Mouse (Mus musculus) layer of hippocampus, postnatal 36 days (tissue): ENCODE data around the gene Akap13. TPM values are rescaled to one million over a fixed set of nuclear protein-coding genes. Genes with fewer than 3 reads are reported as not detected.
A peak's percentile ranks its signal among the peaks of the same experiment; 100 is the strongest.

Experiments used
- DNase-seq, 2 experiments: peaks; one replicate each; pipeline ENCODE4 v3.0.0; 2022
- total RNA-seq, 2 experiments: library from RNA; stranded (reverse); gene quantifications; 2 replicates each; pipeline ENCODE4 v1.2.3; 2021

Gene Akap13
- total RNA-seq, 2 experiments from 2014 or later, result 70.0 to 78.7 TPM

DNA sequence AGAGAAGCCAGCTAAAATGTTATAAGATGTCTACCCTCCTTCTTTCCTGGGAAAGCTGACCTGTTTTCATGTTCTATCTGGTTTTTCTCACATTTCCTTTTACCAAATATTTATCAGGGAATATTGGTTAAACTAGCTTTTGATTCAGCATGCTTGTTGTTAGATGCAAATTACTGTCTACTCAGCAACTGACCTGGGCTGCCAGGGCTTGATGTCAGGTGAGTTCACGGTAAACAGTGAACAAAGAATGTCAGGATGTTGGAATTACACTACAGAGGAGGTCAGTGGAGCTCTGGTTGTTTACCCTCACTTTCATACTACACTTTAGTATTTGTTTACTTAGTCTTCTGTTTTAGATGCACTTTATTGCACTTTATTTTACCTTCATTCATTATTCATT is 5.0 kb downstream of the Akap13 start:
- DNase-seq, result no peak

DNA sequence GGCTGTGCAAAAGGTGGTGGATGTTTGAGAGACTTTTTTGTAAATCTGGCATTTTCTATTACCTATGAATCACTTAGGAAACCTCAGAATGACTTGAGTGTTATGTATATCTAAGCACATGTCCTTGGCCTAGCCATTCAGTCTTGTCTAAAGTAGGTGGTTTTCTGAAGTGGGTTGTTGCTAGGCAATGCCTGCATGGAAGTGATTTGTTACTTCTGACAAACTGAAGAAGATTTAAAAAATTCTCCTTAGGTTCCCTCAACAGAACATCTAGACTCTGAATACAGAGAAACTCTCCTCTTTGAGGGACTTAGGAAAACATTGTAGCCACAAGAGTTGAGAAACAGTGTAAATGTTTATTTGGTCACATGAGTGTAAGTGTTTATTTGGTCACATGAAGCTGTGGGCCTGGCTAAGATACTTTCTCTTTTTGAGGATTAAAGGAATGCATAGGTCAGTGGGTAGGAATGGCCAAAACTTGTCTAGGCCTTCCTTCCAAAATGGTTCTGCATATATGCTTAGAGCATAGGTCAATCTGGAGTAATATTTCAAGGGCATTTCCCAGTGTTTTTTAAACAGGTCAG is 8.3 kb downstream of the Akap13 start:
- DNase-seq, result no peak

DNA sequence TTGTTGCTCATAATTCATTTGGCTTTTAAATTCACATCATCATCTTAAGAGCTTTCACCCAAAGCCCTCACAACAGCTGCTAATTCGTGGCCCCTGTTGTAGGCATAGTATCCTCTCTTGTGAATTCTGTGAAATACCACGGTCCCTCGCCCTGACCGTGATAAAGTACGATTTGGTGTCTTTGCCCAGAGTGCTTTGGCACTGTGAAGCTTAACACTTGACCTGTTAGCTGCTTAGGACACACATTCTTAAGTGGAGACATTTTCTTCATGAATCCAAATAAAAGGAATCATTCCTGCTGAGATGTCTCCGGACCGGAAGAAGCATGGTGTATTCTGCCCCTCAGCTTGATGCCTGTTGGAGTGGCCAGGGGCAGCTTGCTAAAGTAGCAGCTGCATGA is 12.5 kb downstream of the Akap13 start:
- no peak for DNase-seq

DNA sequence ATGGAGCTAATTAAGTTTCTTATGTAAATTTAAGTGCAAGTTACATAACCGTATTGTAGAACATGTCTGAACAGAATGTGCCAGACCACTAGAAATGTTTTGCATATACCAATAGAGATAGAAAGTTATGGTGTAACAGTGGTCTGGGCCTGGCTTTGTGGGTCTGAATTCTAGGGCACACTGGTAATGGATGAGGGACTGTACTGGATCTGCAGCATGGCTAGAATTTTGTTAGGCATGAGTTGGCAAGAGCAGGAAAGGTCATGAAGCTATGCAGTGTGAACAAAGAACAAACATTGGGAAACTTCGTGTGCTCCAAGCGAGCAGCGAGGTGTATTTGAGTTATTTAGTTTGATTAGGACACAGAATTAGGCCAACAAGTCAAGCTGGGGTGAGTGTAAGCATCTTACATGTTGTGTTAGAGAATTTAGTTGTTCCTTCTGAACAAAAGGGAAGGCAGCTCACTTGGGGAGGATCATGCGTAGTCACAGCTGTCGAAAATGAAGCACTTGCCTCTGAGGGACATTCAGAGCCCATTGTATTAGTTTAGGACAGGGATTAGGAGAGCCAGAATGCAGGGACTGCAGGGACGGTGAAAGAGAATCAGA is 15.1 kb downstream of the Akap13 start:
- DNase-seq, result no peak

DNA sequence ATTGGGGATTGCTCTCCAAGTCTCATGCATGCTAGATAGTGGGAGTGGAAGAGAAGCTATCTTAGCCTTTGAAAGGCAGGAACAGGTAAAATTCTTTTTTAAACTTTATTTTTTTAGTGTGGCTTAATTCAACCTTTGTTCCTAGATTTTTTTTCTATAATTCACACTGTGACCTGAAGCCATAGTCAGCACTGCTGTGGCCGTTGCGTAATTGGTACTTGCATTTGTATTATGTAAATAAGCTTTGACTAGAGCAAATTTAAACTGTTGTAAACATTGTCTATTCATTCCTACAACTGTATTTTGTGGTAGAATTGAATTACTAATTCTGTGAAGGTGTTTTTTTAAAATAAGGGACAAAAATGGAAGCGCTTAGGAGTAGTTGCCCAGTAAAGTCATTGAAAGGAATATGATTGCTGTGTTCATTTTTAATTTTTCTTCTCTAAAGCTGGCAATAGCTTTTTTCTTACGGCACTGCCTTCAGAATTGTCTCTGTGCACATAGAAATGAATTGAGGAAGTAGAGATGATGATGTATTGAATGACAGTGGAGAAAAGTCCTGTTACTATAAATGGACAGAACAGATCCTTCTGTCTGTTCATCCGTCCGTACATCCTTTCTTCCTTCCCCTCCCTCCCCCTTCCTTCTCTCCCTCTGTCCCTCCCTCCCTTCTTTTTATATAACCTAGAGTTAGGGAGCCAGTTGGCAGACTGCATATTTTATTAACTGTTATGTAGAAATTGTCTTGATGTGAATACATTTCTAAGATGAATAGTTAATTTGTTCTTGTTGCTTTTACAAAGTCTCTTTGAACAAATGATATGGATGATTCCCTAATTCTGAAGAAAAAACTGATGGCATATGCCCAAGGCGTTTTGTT is 17.2 kb downstream of the Akap13 start:
- no peak for DNase-seq

DNA sequence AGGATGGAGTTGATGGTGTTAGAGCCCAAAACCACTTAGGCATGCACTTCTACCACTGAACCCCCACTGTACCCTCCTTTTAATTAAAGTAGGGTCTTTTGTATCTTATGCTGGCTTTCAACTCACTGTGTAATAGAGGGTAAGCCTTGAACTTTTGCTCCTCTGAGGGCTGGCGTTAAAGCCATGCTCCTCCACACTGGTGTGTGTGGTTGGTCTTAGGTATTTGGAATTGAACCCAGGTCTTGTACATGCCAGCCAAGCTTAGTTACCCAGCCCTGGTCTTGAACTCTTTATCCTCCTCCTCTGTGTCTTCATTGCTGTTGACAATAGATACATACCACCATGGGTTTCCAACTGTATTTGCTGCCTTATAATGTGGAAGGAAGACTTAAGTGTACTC is 18.0 kb downstream of the Akap13 start:
- DNase-seq, result no peak

DNA sequence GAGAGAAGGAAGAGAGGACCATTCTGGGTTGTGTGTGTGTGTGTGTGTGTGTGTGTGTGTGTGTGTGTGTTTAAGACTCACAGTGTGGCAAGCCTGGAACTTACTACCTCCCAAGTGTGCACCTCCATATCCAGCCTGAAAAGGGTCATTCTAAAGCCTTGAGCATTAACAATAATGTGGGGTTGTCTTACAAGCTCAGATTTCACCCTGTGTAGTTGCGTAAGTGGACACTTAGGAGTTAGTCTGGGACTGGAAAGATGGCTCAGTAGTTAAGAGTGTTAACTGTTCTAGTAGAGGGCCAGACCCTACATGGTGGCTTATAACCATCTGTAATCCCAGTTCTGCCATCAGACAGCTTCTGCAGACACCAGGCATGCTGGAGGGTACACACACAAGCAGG is 18.7 kb downstream of the Akap13 start:
- DNase-seq, result no peak

DNA sequence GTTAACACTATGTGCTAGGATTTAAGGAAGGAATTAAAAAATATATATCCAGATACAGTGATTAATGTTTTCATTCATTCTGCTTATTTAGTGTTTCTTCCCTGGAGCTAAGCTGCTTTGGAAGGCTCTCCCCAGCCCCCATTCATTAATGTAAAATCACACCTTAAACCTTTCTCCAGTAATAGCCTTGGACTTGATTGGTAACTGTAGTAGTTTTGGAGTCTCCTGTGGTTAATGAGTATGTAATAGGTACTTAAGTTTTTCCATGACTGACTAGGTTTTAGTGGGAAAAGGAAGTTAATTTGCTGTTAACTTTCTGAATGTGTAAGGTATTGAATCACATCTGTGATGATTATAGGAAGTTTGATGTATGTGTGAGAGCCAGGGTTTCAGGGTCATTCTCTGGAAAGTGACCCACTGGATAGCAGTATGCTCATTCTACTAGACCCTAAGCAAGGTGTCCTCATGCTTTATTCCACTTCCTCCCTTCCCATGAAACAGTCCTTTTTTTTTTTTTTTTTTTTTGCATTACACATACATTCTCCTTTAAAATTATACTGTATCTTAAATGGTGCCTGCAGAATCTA is 19.3 kb downstream of the Akap13 start:
- DNase-seq, result no peak

DNA sequence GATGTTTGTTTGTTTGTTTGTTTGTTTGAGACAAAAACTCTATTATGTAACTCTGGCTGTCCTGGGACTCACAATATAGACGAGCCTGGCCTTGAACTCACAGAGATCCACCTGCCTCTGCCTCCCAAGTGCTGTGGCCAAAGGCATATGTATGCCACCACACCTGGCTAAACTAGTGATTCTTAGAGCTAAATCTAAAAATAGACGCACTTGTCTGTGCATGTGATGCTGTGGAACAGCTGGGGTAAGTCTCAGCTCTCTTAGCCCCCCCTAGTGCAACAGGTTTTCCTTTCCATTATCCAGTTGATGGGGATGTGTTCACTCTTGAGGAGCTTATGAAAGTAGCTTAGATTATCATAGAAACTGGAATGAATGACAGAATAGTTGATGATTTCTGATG is 22.7 kb downstream of the Akap13 start:
- no peak for DNase-seq

DNA sequence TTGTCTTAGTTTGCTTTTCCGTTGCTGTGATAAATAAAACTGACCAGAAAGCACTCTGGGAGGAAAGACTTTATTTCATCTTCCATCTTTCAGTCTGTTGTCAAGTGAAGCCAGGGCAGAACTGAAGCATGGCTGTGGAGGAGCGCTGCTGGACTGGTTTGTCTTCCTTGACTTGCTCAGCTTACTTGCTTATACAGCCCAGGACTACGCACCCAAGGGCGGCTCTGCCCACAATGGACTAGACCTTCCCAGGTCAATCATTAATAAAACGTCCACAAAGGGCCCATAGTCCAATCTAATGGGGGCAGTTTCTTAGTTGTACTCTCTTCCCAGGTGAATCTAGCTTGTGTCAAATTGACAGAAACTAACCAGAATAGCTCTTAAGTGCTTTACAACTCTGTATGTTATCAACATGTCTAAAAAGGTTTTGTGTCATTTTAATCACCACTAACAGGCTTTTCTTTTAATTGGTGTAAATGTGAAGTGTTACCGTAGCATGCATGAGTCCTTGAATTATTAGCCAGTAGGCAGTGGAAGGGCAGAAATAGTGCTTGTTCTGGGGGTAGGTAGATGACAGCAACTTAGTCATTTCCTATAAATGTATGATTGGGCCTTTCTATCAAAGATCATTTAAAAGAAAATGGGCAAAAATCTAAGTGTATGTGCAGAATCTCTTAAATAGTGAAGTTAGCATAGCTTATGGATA is 25.5 kb downstream of the Akap13 start:
- no peak for DNase-seq

DNA sequence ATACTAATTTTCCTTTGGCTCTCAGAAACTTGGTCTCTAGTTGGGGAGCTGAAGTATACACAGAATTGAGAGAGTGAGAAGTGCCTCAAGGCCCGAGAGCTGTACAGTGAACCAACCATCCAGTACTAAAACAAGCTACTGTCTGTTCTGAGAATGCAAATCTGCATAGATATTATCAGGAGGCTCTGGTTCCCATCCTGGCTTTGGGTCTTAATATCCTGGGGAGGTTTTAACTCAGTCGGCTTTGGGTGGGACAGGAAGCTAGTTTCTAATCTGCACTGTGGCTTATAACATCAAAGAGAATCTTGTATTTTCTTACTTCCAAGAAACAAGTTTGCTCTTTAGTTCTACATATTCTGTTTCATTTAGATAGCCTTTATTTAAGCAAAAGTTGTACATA is 30.7 kb downstream of the Akap13 start:
- DNase-seq, result no peak

DNA sequence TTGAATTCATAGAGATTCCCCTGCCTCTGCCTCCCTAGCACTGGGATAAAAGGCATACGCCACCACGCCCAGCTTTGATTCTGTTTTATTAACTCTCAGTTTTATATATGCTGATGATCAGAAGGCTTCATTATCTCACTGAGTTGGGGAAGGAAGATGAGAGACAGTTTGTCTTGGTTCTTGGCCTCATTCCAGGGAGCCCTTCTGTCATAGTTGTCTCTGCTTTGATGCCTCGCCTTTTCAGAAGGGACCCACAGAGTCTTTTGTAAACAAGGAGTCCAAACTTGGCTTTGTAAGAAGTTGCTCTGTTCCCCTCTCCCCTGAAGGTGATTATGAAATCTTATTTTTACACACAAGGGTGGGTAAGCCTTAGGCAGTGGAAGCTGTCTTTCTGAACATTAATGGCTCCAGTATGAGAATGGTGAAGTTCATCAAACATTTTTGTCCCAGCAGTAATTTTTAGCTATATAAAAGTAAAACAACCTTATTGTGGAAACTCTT is 40.7 kb downstream of the Akap13 start:
- DNase-seq, result peak in 1 of 2 experiments; percentile 15

DNA sequence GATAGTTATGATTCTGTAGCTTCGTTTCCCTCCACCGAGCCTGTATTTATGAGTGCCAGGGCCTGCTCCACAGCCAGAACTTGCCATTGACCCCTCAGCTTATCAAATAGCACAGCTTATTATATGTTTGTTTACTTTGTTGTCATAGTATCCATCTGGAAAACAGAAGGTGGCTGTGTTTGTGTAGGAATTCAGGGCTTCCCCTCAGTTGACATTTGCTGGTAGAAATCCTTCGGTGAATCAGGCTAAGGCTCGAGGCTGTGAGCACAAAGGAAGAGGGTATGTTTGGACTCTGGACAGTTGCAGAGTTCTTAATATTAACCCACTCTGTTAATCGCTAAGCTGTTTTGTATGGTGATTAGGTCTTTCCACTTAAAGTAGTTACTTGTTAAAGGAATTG is 43.3 kb downstream of the Akap13 start:
- DNase-seq, result no peak

DNA sequence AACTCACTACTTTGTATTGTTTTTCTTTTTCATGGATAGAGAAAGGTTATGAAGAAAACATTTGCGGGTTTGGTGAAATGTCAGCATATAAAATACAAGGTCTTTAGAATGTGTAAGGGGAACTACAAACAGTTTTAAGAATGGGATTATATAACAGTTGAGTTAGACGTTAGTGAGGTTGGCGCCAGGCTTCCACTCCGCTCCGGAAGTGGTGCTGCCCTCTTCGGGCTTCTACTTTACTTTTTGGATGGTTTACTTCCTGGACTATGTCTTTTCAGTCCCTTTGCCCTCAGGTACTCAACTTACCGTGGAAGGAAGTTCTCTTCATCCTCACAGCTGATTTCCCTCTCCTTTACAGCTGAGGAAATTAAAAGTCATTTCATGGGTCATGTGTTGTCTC is 43.9 kb downstream of the Akap13 start:
- DNase-seq, result no peak

DNA sequence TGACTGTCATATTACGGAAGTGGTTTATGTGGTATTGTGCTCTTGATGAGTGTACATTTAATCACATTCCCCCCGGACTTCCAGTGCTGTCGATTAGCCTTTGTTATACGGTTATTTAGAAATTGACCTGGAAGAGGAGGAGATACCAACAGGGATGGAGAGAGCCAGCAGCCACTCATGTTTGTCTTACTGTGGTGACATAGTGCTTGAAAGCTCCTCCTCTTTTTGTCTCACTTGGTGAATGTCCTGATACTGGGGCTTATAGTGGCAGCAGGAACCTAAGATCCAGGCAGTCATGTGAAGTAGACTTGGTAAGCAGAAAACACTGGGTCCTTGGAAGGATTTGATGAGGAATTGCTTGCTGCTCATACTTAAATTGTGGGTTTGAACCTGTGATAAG is 44.8 kb downstream of the Akap13 start:
- no peak for DNase-seq

DNA sequence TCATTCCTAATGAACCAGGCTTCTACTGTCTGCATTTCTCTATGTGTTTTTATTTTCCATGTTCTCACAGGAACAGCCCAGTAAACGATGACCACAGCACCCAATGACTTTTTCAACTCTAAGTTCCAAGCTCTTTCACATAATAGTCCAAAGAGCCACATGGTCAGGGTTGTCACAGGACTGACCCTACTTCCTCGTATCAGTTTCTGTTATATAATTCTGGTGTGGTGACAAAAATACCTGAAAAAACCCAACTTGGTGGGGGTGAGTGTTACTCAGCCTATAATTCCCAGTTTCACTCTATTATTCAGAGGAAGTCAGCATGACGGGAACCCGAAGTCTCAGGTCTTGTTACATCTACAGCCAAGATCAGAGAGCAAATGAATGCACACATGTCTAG is 45.5 kb downstream of the Akap13 start:
- DNase-seq, result no peak

DNA sequence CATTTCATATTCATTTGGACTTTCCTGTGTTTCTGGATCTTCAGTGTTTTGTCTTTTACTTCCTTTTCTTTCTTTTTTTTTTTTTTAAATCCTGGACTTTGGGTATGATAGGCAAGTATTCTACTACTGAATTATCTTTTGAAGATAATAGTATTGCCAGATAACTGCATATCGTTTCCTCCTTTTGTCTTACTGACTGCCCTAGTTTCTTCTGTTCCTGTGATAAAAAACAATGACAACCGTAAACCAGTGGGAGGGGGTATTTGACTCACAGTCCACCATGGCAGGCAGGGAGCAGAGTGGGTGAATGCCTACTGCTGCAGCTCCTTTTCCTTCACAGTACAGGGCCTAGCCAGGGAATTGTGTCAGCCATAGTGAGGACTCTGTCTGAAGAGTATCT is 49.2 kb downstream of the Akap13 start:
- no peak for DNase-seq

DNA sequence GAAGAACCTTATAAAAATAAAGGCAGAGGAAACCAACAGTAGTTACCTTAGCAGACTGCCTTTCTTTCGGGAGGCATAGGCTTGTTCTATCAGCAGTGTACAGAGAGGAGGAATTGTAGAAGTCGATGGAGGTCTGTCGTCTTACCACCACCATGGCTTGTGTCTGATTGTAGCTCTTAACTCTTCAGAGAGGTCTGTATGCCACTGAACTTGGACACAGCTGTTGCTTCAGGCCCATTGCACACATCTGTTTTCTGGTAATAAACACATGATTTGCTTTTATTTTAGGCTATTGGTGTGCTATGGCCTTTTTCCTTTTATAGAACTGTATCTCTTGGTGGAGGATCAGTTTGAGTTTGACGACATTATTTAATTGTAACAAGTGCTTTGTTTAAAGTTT is 51.3 kb downstream of the Akap13 start:
- DNase-seq, result no peak

DNA sequence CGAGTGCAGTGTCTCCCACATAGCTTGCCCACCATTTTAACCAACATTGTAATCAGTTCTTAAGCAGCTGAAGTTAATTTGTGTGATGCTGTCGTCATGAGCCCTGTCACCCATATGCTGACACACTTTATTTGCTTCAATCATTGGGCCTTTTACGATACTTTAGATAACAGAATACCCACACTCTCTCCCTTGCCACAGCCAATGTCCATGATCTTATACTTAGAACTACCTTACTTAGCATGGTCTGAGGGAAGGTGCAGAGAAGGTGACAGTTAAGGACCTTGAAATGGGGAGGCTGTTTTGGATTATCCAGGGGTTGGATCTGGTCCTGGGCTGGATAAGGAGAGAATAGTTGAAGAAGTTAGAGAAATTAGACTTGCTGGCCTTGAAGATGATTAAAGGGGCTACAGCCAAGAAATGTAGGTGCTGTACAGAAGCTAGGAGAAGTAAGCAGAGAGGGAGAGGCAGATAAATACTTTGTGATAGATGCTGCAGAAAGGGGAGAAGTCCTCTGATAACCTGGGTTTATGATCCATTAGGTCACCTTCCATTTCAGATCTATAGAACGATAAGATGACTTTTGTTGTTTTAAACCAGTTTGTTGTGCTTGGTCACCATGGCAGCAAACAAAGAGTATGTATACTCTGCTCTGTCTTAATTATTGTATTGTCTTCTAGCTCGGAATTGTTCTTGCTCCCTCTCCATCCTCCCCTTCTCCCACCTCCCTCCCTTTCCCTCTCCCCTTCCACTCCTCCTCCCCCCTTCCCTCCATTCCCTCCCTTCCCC is 53.9 kb downstream of the Akap13 start:
- no peak for DNase-seq

DNA sequence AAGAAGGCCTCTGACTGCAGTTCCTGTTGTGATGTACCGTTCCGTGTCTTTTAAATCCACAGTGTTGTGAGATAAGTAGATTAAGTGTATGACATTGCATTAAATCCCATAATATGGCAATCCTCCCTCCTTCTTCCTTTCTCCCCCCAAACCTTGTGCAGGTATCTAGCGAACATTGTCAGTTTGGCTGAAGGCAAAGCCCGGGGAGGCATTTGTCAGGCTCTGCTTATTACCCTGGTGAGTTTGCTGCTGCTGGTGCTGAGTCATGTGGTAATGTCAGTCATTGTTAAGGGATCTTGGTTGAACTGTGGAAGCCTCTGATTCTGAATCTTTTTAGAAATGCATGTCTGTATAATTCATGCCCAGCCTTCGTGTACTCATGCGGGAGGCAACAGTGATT is 60.1 kb downstream of the Akap13 start:
- no peak for DNase-seq

DNA sequence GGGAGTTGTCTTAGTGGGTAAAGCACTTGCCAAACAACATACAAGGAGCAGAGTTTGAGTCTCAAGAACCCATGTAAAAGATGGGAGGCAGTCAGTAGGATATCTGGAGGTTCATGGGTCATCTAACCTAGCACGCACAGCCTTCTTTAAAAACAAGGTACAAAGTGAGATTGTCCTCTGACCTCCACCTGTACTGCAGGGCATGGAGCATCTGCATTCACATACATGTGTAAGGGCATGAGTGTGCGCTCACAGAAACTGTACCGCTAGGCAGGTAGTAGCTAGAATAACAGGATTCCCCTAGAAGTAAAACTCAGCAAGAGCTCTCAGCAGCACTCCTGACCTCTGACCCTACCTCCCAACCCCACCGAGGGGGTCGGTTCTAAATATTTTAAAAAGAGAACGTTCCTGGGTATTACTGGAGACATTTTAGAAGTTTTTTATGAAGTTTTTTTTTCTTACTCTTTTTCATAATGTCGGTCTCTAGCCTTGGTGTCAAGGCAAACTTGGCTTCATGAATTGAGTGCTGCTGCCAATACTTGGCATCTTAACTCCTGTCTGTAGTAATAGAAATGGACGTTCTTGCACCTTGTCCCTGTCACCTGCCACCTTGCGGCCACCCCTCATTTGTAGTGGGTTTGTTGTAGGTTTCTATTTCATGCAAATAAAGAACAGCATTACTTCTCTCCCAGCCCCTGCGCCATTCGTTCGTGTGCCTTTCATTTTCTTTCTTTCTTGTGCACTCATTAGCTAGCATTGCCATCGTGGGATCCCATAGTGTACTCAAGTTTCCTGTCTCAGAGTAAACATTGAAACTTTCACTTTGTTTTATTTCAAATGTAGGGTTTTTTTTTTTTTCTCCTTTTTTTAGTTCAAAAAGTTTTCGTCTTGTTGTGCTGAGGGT is 61.6 kb downstream of the Akap13 start:
- DNase-seq, result no peak
